Mouse (Mus musculus): ENCODE results near the gene Tssk4.

The Tssk4 gene

DNA sequence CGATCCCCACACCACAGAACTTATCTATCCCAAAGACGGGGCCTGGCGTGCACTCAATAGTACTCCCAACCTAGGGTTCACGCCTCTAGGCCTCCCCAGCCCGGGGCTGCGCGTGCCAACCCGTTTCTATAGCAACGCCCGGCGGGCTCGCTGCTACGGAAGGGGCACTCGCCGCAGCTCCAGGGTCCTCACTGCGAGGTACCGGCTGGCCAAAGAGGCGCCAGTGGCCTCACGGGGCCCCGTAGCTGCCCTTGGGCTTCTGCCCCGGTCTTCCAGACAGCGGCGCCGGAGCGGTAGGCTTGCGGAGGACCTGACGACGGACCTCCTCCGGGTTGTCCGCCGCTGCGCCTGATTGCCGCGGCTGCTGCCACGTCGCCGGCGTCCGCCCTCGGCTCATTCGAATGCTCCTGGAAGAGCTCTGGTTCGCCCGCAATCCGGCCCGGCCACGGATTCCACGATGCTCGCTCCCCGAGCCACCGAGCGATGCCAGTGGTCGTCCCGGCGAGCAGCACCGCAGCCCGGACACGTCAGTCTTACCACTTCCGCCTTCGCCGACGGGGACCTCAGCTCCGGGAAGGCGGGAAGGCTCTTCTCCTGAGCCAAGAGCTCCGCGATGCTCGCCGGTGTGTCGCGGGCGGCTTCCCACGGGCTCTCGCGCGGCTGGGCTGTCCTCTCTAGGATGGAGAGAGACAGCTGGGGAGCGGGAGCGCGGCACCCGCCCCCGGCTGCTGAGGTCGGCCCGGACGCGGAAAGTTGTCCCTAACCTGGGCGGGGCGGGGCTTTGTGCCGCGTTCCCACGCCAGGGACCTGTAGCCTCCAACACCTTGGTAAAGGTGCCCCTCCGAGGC, 6.7 kb upstream of the Tssk4 start, which contains the start of gene Tm9sf1:
Gene Tm9sf1 (minus strand): TSS at position 747 of the 848 bp plus-strand sequence.
- DNase-seq (ENCODE audit: low spot score in 2 of 2): peak; percentile 65 to 84

DNA sequence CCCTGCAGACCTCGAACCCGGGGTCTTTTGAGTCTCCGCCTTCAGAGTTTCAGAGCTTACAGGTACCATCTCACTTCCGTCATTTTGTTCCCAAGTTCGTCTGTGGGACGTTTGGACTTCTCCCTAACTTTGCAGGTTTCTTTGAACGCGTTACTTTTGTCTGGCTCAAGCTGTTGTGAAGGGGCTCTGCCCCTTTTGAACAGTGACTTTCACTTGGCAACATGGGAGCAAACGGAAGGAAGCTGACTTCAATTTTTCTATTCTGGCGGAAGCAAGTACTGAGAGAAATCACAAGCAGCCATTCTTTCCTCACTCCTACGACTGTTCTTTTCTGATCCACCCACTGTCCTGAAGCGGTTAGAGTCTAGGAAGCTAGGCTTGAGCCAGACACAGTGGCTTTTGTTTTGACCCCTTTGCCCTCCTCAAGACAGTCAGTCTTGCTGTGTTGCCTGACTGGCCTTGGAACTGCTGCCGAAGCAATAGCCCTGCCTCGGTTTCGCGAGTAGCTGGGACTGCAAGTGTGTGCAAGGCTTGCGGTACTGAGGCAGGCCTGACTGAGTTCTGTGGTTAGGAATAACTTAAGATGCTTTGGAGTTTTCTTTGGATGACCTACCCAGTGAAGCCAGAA, 5.6 kb upstream of the Tssk4 start:
- no peak for DNase-seq (ENCODE audit: low spot score in 2 of 2)

DNA sequence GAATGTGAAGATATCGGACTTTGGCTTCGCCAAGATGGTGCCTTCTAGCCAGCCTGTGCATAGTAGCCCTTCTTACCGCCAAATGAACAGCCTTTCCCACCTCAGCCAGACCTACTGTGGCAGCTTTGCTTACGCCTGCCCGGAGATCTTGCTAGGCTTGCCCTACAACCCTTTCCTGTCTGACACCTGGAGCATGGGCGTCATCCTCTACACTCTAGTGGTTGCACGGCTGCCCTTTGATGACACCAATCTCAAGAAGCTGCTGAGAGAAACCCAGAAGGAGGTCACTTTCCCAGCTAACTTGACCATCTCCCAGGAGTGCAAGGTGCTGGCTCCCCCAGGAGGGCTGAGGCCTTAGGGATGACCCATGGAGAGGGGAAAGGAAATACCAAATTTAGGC, 1.5 kb downstream of the Tssk4 start:
- no peak for DNase-seq (ENCODE audit: low spot score in 2 of 2)

DNA sequence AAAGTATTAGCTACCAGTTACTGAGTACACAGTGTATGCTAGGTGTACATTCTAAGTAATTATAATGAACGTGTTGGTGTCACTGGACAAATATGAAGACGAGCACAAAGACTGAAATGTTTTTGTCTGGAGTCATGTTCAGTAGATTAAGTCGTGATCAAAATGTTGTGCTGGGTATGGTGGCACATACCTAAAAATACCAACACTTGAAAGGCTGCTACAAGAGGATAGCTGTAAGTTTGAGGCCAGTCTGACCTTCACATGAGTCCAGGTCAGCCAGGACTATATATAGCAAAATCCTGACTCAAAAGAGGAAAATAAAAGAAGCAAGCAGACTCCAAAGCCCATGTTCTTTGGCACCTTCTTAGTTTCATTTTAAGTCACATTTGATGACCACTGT, 7.0 kb downstream of the Tssk4 start:
- no peak for DNase-seq (ENCODE audit: low spot score in 2 of 2)

DNA sequence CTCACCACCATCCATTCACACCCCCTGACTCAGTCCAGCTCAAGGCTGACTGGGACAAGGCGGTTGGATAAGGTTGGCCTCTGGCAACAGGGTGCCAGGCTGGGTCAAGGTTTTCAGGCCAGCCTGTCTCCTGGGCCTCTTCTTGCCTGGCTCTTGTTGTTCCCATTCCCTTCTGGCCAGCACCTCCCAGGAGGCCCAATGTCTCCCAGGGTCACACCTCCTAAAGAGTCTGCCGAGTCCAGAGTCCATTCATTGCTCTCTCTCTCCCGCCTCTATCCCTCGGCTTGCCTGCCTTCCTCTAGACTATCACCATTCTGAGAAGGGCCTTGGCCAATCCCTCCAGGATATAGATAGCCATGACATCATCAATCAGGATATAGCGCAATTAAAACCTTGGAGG, 8.0 kb downstream of the Tssk4 start:
- DNase-seq (ENCODE audit: low spot score in 2 of 2): no peak

DNA sequence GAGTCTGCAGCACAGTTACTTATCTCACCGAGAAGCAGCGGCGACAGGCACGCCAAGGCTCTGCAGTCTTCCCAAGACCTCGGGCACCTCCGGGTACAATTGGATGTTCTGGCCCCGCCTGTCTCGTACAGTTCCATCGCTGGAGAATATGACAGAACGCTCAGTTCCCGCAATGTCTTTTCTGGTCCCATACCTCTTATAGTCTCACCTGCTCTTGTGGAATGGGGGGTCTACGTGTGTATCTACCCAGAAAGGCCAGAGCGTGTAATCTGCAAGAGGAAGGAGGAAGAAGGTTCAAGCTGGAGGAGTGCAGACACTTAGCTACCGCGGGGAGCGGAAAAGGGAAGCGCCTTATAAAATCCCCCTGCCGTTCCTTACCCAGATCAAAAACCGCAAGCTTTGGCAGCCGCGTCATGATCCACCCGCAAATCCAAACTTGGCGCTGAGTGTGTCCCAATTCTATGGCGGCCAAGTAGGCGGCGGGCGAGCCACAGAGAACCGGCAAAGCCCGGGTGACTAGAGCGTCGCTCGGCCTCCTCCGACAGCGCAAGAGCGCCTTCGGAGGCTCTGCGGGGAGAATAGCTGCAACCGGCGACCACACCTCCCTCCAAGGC, 10.1 kb downstream of the Tssk4 start, which contains the start of gene Mdp1:
Gene Mdp1 (minus strand): TSS at position 549 of the 614 bp plus-strand sequence.
- peak; percentile 69 to 78 for DNase-seq (ENCODE audit: low spot score in 2 of 2)

DNA sequence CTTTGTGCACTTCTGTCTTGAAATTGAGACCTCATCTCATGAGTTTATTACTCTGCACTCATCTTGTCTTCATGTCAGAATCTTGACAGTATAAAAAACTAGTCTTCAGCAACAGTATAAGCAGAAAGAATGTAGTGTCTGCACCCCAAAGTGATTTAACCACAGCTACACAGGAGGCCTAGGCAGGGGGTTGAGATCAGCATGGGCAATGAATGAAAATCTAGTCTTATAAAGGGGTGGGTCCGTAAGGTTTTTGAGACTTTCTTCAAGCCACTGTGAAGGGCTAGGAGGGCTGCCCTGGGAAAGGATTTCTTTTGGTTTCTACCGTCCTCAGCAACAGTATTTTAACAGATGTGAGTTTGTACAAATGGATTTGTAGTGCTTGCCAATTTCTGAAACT, 10.7 kb downstream of the Tssk4 start:
- no peak for DNase-seq (ENCODE audit: low spot score in 2 of 2)

DNA sequence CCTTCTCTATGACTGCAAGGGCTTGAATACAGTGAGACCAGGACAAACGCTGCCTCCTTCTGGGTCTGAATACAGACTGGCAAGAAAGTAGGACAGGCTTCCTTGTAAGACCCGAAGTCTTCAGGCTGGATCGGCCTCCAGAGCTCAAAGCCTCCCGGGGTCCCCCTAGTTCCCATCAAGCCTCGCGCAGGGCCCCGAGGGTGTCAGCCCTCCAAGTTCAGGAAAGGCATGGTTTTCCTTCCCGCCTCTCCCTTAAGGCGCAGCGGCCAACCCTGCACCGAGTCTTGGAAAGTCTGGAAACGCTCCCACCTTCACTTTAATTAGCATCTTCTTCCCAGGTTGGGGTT, 21.5 kb downstream of the Tssk4 start:
- no peak for DNase-seq (ENCODE audit: low spot score in 2 of 2)

DNA sequence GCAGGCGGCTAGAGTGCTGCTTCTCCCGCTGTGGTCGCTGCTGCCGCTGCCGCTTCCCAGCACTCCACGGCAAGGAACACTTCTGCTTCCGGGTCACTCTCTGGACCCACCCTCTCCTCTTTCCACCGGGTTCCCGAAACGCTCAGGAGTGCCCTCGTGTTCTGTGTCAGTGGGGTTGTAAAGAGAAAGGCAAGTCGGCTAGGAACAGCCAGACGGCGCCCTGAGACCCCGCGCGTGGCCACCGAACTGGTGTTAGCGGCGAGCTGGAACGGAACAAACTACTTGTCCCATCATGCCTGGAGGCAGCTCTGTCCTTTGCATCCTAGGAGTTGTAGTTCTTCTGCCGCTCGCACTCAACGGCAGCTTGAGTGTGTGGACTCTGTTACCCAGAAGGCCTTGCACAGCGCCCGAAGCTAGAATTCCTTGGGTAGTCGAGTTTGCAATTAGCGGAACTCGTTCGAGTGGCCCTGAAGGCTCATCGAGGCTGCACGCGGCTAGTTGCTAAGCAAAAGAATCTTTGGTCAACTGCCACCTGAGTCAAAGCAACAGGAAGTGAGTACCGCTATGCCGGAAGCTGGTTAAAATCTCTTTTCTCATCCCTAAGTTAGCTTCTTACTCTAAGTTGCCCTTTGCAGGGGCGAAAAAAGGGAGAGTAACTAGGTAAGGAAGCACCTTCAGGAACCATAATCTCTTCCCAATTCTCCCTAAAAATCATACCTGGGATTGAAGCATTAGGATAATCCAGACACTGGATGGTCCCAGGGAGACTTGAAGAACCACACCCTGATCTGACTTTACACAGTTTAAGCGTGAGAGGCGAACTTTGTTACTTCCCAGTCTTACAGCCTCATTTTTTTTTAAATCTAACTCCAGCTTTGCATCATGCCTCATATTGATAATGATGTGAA, 22.1 kb downstream of the Tssk4 start, which contains the start of the genes Gmpr2 and Nedd8:
Gene Gmpr2 (plus strand): TSS at position 109 of the 908 bp plus-strand sequence.
Gene Nedd8 (minus strand): TSS at position 292 of the 908 bp plus-strand sequence.
- DNase-seq (ENCODE audit: low spot score in 2 of 2): peak; percentile 89 to 91

DNA sequence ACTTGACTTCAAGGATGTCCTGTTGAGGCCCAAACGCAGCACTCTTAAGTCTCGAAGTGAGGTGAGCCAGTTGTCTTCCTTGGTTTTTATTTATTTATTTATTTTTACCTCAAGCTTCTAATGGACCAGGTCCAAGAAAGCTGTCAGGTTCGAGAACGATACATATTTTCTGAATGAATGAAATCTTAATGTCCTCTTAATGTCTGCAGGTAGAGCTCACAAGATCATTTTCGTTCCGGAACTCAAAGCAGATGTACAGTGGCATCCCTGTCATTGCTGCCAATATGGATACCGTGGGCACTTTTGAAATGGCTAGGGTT, 22.7 kb downstream of the Tssk4 start:
- no peak for DNase-seq (ENCODE audit: low spot score in 2 of 2)

DNA sequence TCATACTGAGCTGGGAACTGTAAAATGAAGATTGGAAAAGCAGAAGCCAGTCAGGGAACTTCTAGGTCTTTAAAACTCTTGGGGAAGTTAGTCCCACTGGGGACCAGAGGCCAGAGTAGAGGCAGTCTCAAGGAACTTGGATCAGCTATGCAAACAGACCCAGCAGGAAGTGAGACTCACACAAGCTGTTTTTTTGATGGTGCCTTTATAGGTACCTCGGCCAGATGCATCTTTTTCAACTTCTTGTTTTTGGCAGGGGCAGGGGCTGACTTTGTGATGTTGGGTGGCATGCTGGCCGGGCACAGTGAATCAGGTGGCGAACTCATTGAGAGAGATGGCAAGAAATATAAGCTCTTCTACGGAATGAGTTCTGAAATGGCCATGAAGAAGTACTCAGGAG, 27.6 kb downstream of the Tssk4 start:
- DNase-seq (ENCODE audit: low spot score in 2 of 2): no peak

DNA sequence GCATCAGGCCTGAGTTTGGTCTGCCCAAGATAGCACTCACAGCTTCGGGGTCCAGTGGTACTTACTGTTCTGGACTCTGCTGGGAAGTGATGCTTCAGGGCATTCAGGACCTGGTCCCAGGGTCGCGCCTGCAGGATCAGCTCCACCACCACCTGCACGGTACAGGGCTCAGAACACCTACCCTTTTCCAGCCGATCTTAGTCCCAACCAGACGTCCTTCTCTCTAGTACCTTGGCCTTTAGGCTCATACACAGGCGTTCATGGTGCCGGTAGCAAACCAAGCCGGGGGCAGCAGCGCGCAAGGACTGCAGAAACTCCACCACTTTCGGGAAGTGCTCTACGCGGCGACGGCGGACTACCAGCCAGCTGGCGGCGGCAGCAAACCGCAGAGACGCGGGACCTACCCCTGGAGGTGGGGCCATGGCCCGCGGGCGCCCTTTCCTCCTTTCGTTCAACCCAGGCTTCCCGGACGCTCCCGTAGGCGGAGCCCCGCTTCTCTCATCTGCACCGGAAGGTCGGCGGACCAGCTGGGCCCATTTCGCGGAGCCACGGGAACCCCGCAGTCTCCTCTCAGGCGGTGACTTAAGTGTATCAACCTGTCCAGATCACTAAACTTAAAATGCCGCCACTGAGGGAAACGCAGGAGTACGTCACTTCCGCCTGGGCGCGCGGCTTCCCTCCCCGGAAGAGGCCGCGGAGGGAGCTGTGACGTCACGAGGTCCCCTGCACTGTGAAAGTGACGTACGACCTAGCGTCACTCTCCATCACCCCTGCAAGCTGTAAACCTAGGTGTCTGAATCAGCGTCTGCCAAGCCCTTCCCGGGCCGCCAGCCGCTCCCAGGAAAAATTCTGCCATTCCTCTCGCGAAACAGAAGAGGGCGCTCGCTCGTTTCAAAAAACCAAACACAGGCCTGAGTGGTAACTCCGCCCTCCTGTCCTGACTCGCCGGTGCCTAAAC, 31.5 kb downstream of the Tssk4 start, which contains the start of gene Tinf2:
Gene Tinf2 (minus strand): TSS at position 661 of the 958 bp plus-strand sequence.
- peak; percentile 93 to 96 for DNase-seq (ENCODE audit: low spot score in 2 of 2)

DNA sequence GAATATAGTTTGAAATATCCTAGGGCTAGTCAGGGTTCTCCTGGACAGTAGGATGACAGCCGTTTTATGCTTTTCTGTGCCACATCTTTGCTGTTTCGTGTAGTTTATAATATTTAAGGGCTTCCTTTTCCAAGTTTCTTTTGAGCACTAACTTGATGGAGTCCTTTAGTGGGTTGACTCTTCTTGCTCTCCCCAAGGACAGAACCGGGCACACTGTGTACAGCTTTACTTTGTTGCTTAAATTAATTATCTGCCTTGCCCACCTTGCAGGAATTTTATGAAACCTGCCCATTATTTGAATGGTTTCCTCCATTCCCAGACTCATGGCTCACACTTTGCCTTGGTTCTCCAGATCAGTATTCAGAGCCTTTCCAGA, 32.1 kb downstream of the Tssk4 start:
- DNase-seq (ENCODE audit: low spot score in 2 of 2): no peak

DNA sequence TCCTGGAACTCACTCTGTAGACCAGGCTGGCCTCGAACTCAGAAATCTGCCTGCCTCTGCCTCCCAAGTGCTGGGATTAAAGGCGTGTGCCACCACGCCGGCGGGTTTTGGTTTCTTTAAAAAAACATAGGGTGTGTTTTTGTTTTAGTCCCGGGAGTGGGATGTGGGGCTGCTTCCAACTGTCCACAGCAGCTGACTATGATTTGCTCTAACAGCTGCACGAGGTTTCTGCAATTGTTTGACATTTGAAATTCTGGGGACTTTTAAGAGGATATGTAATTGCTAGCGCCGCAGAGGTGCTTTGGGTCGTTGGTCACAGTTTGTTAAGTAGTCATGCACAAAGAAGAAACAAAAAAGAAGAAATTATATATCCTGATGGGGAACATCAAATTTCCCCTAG, 39.4 kb downstream of the Tssk4 start:
- DNase-seq (ENCODE audit: low spot score in 2 of 2): no peak

DNA sequence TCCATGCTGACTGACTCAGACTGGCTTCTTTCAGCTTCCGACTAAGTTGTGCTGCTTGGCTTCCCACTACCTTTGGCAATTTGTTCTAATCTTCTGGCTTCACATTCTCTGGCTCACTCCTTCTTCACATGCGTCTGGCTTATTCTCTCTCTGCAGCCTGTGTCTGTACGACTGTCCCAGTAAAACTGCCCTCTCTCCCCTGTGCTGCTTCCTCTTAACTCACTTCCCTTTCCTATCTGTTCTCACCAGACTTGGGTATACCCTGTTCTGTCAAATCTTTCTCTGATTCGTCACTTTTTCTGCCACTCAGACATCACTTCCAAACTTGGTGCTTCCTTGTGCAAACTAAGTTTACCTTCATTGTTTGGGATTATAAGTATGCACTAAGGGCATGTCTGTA, 47.2 kb downstream of the Tssk4 start:
- no peak for DNase-seq (ENCODE audit: low spot score in 2 of 2)

DNA sequence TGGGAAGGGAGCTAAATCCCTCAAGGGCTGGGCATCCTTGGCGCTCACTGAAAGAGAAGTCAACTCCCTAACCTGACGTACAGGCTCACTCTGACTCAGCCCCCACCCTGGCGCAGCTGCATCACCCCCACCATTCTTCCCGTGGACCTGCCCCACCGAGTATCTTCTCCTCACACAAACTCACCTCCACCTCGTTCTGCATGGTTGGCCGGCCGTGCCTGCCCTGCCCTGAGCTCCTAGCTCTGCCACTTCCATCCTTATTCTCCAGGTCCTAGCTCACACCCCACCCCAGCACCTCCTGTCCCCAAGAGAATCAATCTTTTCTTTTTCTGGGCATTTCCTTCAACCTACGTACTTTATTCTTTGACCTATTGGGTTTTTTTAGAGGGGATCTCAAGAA, 51.1 kb downstream of the Tssk4 start:
- DNase-seq (ENCODE audit: low spot score in 2 of 2): no peak

All from frontal cortex, postnatal 10 days (tissue).